Mouse (Mus musculus) heart, embryonic 14.5 days (tissue): ENCODE data around the gene Igflr1. TPM values are rescaled to one million over a fixed set of nuclear protein-coding genes. Genes with fewer than 3 reads are reported as not detected.

Experiments used
- ATAC-seq: fragments of 200-750 bp; cut with Nextera tagmentation; 2 replicates; pipeline ENCODE4 v1.8.0; 2017; ENCODE audit warnings: low read depth, moderate TSS enrichment; ENCODE audit not compliant: insufficient number of reproducible peaks, insufficient read depth, low FRiP score
- H3K27ac ChIP-seq, 2 experiments: fragments of 200-500 bp in 1 of 2; fragments of 300-500 bp in 1 of 2; sonication (generic) in 1 of 2; replicated peaks in 1 of 2; 2 replicates each; pipeline ENCODE4 v1.5.1; 2012 to 2014; ENCODE audit warnings: low read depth in 2 of 2, low read length in 2 of 2, control low read depth in 1 of 2, mild to moderate bottlenecking in 1 of 2, mixed read lengths in 1 of 2; ENCODE audit not compliant: control insufficient read depth in 1 of 2, insufficient read depth in 1 of 2
- H3K27me3 ChIP-seq: fragments of 300-500 bp; sonication (generic); 2 replicates; pipeline ENCODE4 v1.6.1; 2014; ENCODE audit warnings: mild to moderate bottlenecking, low read length, control low read depth; ENCODE audit not compliant: control insufficient read depth, insufficient read depth
- H3K36me3 ChIP-seq: fragments of 300-500 bp; sonication (generic); 2 replicates; pipeline ENCODE4 v1.6.1; 2014; ENCODE audit warnings: mild to moderate bottlenecking, control low read depth, low read length, mixed read lengths; ENCODE audit not compliant: control insufficient read depth, insufficient read depth
- H3K4me1 ChIP-seq, 2 experiments: fragments of 200-500 bp in 1 of 2; fragments of 300-500 bp in 1 of 2; sonication (generic) in 1 of 2; 2 replicates each; pipeline ENCODE4 v1.6.1; 2012 to 2014; ENCODE audit warnings: low read length in 2 of 2, control low read depth in 1 of 2, mixed read lengths in 1 of 2; ENCODE audit not compliant: control insufficient read depth in 2 of 2, insufficient read depth in 2 of 2
- H3K4me2 ChIP-seq: fragments of 300-500 bp; sonication (generic); 2 replicates; pipeline ENCODE4 v1.6.1; 2014; ENCODE audit warnings: mild to moderate bottlenecking, low read length
- H3K4me3 ChIP-seq, 2 experiments: fragments of 200-500 bp in 1 of 2; fragments of 300-500 bp in 1 of 2; sonication (generic) in 1 of 2; 2 replicates each; pipeline ENCODE4 v1.5.1; 2012 to 2014; ENCODE audit warnings: low read length in 2 of 2, mild to moderate bottlenecking in 2 of 2, control low read depth in 1 of 2, low read depth in 1 of 2, moderate library complexity in 1 of 2; ENCODE audit not compliant: control insufficient read depth in 1 of 2, insufficient read depth in 1 of 2
- H3K9ac ChIP-seq: fragments of 300-500 bp; sonication (generic); 2 replicates; pipeline ENCODE4 v1.6.1; 2014; ENCODE audit warnings: mild to moderate bottlenecking, low read length
- H3K9me3 ChIP-seq: fragments of 300-500 bp; sonication (generic); 2 replicates; pipeline ENCODE4 v1.6.1; 2016; ENCODE audit warnings: low read length, control low read depth; ENCODE audit not compliant: control insufficient read depth
- WGBS: fragments of 180-500 bp; shearing (Covaris S2); extraction: QIAGEN DNeasy Blood & Tissue Kit; methylation state at CpG from one replicate; pipeline ENCODE4 v1.1.7; 2014; 5-methylcytosine and 5-hydroxymethylcytosine counted together
- polyA plus RNA-seq: library from polyadenylated mRNA; unstranded; fragments of >200 nt; fragmentation: Nextera tagmentation; extraction: Ambion mirVana; gene quantifications from 2 replicates; pipeline ENCODE4 v1.2.1, GENCODE M21; 2014

Gene Igflr1
- polyA plus RNA-seq, 1 experiment from 2014 or later = 2.4 TPM

- Histone ChIP-seq H3K4me2 (no peak overlapping the region), H3K4me1 (0 out of 4 replicates have a peak, but pooled peaks cover 0 to 4% of the 10 kb centered on the region in 2 experiments), H3K4me3 (no peak overlapping the region), H3K27me3 (0 out of 2 replicates have a peak, but pooled peaks cover 3% of the 10 kb centered on the region), H3K27ac (no peak overlapping the region), H3K9me3 (no peaks in the 10 kb centered on the region), H3K36me3 (peaks cover 84% of the 10 kb centered on the region), H3K9ac (no peak overlapping the region)
- ATAC-seq = no peak
- 81% methylated on average over 14 of the region's 14 CpGs for WGBS
These were observed 38.2 kb upstream of the Igflr1 start for GRCm38 (mm10) chr7:30526981-30527380.

GRCm38 (mm10) chr7:30531291-30531815 is 33.9 kb upstream of the Igflr1 start:
- WGBS = 77% methylated on average over 9 of the region's 9 CpGs
- H3K9ac ChIP-seq = 0 out of 2 replicates have a peak overlapping the region, but pooled peaks have one; percentile 8
- H3K9me3 ChIP-seq = no peaks in the 10 kb centered on the region
- H3K27ac ChIP-seq = no peak overlapping the region
- no peak overlapping the region for H3K4me3 ChIP-seq
- H3K4me2 ChIP-seq = no peak overlapping the region
- peaks cover 17 to 30% of the 10 kb centered on the region in 2 experiments for H3K4me1 ChIP-seq
- H3K27me3 ChIP-seq = 0 out of 2 replicates have a peak, but pooled peaks cover 3% of the 10 kb centered on the region
- no peak for ATAC-seq
- peaks cover 60% of the 10 kb centered on the region for H3K36me3 ChIP-seq

- Histone ChIP-seq H3K27ac (no peak overlapping the region), H3K9ac (peak overlapping the region; percentile 16; the same call in 1 of the 2 replicates), H3K4me2 (0 out of 2 replicates have a peak overlapping the region, but pooled peaks have one; percentile 8), H3K27me3 (0 out of 2 replicates have a peak, but pooled peaks cover 2% of the 10 kb centered on the region), H3K4me1 (peaks cover 17 to 30% of the 10 kb centered on the region in 2 experiments), H3K4me3 (no peak overlapping the region), H3K36me3 (peaks cover 45% of the 10 kb centered on the region), H3K9me3 (no peaks in the 10 kb centered on the region)
- 23% methylated on average over 8 of the region's 8 CpGs for WGBS
- no peak for ATAC-seq
These were observed 32.3 kb upstream of the Igflr1 start for GRCm38 (mm10) chr7:30532931-30533330.

DNA sequence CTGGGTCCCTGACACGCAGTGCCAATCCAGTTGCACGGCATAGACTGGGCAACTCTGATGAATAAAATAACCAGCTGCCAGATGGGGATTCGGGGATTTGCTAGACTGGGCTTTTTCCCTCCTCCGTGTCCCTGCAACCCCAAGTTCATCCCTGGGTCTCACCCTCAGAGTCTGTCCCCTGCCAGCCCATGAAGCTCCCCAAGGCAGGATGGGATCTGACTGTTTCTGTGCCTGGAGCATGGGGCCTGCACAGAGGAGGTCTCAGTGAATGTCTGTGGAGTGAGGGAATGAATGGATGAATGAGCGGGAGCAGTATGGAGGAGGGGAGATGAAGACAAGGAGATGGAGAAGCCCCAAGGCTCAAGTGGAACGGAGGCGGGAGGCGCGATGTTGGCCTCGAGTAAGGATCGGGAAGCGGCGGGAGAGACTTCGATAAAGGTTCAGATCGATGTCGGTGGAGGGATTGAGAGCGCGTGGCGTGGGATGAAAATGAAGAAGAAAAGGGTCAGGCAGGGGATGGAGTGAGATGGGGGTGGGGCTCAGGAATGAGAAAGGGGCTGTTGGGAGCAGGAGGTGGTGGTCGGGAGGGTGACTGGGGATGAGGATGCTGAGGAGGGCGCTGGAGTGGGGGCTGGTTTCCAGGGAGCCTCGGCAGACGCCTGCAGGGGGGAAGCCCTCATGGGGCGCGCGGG is 31.1 kb upstream of the Igflr1 start:
- H3K36me3 ChIP-seq = peaks cover 38% of the 10 kb centered on the region
- peak overlapping the region; percentile 97 for H3K4me2 ChIP-seq
- H3K4me1 ChIP-seq = peaks cover 17 to 30% of the 10 kb centered on the region in 2 experiments
- WGBS = 11% methylated on average over 25 of the region's 26 CpGs
- H3K9me3 ChIP-seq = no peaks in the 10 kb centered on the region
- H3K27ac ChIP-seq = no peak overlapping the region
- peak overlapping the region; percentile 81 for H3K9ac ChIP-seq
- H3K4me3 ChIP-seq = peak overlapping the region; percentile 74 to 75
- H3K27me3 ChIP-seq = no peaks in the 10 kb centered on the region
- ATAC-seq = no peak

- Histone ChIP-seq H3K4me2 (peak within 1 kb of the TSS; percentile 97), H3K27me3 (no peaks in the 10 kb centered on the region), H3K9me3 (no peaks in the 10 kb centered on the region), H3K36me3 (peaks cover 38% of the 10 kb centered on the region), H3K27ac (0 out of 4 replicates have a peak within 1 kb of the TSS, but pooled peaks of 1 of the 2 experiments have one; percentile 47), H3K4me1 (peaks cover 17 to 30% of the 10 kb centered on the region in 2 experiments), H3K4me3 (peak within 1 kb of the TSS; percentile 74 to 76), H3K9ac (peak within 1 kb of the TSS; percentile 81)
- under 1% methylated on average over 60 of the region's 84 CpGs for WGBS
- peak; percentile 96 for ATAC-seq
These were observed 30.3 kb upstream of the Igflr1 start, which contains the start of gene Arhgap33 for GRCm38 (mm10) chr7:30534633-30535577. Gene Arhgap33, minus strand, starts transcription at chr7:30535060.

GRCm38 (mm10) chr7:30540572-30540971 is 24.7 kb upstream of the Igflr1 start:
- Histone ChIP-seq H3K4me3 (no peak overlapping the region), H3K4me2 (no peak overlapping the region), H3K9ac (no peak overlapping the region), H3K27ac (no peak overlapping the region), H3K27me3 (no peaks in the 10 kb centered on the region), H3K9me3 (no peaks in the 10 kb centered on the region), H3K36me3 (peaks cover 55% of the 10 kb centered on the region), H3K4me1 (peaks cover 0 to 3% of the 10 kb centered on the region in 2 experiments; a peak in 1 of 4 replicates)
- 87% methylated on average over 7 of the region's 7 CpGs for WGBS
- ATAC-seq = no peak

- Histone ChIP-seq H3K4me3 (no peak overlapping the region), H3K27ac (no peak overlapping the region), H3K9ac (no peak overlapping the region), H3K9me3 (no peaks in the 10 kb centered on the region), H3K36me3 (peaks cover 81% of the 10 kb centered on the region), H3K4me1 (no peaks in the 10 kb centered on the region), H3K4me2 (no peak overlapping the region), H3K27me3 (no peaks in the 10 kb centered on the region)
- WGBS = 93% methylated on average over 2 of the region's 2 CpGs
- ATAC-seq = no peak
These were observed 20.9 kb upstream of the Igflr1 start for GRCm38 (mm10) chr7:30544327-30544726.
